Mouse (Mus musculus): ENCODE measurements around the gene Mical2.

Gene Mical2

GRCm38 (mm10) chr7:112353939-112354338, 128.3 kb downstream of the Mical2 start:
- DNase-seq (ENCODE audit: low spot score in 2 of 2): no peak

- peak in 1 of 2 experiments; percentile 38 for DNase-seq (ENCODE audit: low spot score in 2 of 2)
These were observed 128.9 kb downstream of the Mical2 start for GRCm38 (mm10) chr7:112354503-112354951.

- DNase-seq (ENCODE audit: low spot score in 2 of 2): no peak
These were observed 133.9 kb downstream of the Mical2 start for GRCm38 (mm10) chr7:112359594-112359993.

GRCm38 (mm10) chr7:112362574-112363200, 137.0 kb downstream of the Mical2 start:
- DNase-seq (ENCODE audit: low spot score in 2 of 2): no peak

DNA sequence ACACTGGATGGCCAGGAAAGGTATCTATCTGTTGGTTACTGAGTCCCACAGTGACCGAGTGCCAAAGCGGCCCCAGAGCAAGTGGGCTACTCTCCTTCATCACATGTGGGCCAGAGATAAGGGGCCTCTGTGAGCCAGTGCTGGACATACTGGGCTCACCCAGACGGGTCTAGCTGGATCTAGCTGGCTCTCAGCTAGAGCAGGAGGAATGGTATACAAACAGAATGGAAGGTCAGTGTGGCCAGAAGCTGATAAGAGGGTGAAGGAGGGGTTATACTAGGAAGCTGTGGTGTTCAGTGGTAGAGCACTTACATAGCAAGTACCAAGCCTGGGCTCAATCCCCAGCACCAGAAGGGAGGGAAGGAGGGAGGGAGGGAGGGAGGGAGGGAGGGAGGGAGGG, 140.2 kb downstream of the Mical2 start:
- no peak for DNase-seq (ENCODE audit: low spot score in 2 of 2)

DNA sequence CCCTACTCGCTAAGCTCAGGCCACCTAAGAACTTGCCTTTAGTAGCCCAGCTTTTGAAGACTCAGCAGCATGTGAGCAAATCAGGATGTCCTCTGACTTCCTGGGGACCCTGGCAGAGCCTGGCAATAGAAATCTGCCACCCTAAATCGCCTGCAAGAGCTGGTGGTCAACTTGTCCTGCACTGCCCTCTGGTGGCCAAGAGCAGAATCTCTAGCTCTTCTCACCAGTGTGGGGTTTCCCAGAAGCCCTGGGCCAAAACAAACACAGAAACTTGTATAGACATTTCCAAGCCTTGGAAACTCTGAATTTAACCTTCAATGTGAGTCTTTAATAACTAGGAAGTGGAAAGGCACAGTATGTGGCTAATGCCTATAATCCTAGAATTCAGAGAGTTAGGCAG, 143.4 kb downstream of the Mical2 start:
- DNase-seq (ENCODE audit: low spot score in 2 of 2): peak; percentile 68 to 83

GRCm38 (mm10) chr7:112369977-112370376, 144.3 kb downstream of the Mical2 start:
- DNase-seq (ENCODE audit: low spot score in 2 of 2): no peak

- DNase-seq (ENCODE audit: low spot score in 2 of 2): no peak
These were observed 145.7 kb downstream of the Mical2 start for GRCm38 (mm10) chr7:112371387-112371786.

DNA sequence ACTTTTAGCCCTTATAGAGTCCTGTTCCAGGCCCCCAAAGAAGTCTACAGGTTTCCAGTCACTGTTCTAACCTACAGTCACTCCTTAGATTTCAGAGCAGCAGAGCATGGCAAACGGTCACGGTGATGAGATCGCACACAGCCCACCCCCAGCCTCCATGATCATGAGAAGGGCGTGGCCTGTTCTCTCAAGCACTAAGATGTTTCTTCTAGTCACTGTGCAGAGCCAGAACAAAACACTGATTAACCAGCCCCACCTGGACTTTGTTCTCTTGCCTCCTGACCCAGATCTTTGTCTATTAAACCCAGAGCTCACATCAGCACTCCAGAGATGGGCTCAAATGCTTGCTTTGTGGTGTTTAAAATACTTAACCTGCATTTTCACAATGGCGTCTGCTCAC, 148.4 kb downstream of the Mical2 start:
- no peak for DNase-seq (ENCODE audit: low spot score in 2 of 2)

GRCm38 (mm10) chr7:112375062-112375461, 149.4 kb downstream of the Mical2 start:
- no peak for DNase-seq (ENCODE audit: low spot score in 2 of 2)

DNA sequence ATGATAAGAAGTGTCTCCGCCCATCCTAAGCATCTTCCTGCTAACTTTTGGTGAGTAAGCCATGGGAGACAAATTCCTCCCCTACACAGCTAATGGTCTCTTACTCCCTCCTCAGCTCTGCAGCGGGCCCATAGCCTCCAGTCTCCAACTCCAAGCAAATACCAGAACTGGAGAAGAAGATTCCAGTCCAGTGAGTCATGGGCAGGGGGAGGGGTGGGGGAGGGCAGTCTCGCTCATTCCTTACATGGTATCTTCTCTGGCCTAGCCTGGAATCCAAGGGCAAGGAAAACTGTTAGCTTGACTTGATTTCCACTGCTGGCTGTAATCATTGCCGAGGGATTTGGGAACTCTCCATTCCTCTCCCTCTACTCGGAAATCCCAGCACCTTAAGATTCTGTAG, 150.2 kb downstream of the Mical2 start:
- no peak for DNase-seq (ENCODE audit: low spot score in 2 of 2)

- DNase-seq (ENCODE audit: low spot score in 2 of 2): no peak
These were observed 151.0 kb downstream of the Mical2 start for GRCm38 (mm10) chr7:112376611-112377010.

GRCm38 (mm10) chr7:112377314-112377713, 151.7 kb downstream of the Mical2 start:
- DNase-seq (ENCODE audit: low spot score in 2 of 2): peak; percentile 46 to 61

DNA sequence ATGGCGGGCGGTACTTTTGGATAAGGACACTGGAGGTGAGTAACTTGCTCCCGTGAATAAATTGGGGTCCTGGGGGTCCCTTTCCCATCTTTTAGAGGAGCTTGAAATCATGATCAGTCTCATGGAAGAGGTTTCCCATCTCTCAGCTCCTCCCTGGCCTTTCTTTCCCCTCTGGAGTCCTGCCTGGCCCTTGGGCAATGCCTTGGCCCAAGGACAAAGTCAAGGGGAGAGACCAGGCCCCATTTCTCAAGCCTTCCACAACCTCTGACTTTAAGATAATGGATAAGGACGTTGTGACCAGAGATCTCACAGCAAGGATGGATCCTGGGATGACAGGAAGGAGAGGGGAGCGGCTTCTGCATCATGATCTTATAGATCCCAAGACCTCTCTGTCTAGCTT, 152.4 kb downstream of the Mical2 start:
- no peak for DNase-seq (ENCODE audit: low spot score in 2 of 2)

- peak; percentile 42 to 46 for DNase-seq (ENCODE audit: low spot score in 2 of 2)
These were observed 152.8 kb downstream of the Mical2 start for GRCm38 (mm10) chr7:112378476-112378875.

GRCm38 (mm10) chr7:112386521-112386920, 160.9 kb downstream of the Mical2 start:
- DNase-seq (ENCODE audit: low spot score in 2 of 2): no peak

GRCm38 (mm10) chr7:112387876-112388275, 162.2 kb downstream of the Mical2 start:
- no peak for DNase-seq (ENCODE audit: low spot score in 2 of 2)

- no peak for DNase-seq (ENCODE audit: low spot score in 2 of 2)
These were observed 162.8 kb downstream of the Mical2 start for GRCm38 (mm10) chr7:112388363-112388875.

DNA sequence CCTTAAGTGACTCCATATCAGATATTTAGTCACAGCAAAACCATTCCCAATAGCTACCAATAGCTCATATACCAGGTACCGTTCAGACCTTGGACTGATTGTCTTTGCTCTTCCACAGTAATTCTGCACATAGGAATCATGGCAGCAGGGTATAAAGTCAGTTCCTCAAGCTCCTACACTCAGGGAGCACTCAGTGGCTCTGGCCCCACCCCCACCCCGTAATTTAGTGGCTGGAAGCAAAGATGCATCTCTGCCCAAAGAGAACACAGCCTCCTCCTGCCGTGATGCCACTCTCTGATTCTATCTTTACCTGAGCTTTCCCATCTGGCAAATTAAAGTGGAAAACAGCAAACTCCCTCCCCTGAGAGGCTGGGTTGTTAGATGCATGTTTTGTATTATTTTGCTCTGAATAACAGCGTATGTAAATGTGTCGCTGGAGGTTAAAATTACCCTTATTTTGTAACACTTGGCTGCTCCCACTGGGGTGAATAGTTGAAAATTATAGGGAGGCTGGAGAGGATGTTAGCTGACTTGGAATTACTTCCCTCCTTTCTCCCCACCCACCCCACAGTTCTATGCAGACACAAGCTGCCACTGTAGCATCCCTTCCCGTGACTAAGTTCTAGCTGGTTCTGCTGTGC, 164.1 kb downstream of the Mical2 start:
- no peak for DNase-seq (ENCODE audit: low spot score in 2 of 2)

DNA sequence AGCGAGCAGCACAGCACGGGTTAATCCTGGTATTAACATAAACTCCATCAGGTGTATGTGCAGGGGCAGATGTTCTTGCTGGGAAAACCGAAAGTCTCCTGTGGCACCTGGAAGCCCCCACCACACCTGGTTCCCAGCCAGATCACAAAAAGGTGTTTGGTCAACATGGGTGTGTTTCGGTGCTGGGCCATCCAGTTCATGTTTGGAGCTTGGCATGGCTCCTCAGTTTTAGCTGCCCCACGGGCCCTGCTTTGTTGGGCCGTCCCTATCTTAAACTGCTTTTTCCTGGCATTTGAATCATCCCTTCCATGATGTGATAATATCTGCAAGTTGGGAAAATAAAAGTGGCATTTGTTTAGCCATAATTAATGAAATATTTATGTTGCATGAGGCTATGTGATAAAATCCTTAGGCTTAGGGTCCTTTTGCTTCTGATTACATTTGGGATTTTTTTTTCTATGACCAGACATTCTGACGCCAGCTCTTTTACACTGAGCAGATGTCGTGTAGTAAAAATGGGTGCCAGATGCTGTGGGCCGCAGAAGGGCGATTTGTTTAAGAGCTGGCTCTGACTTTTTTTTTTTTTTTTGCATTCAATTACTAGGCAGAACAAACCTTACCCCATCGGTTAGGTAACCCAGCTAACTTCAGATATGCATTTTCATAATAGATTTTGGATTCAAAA, 164.7 kb downstream of the Mical2 start:
- no peak for DNase-seq (ENCODE audit: low spot score in 2 of 2)

DNA sequence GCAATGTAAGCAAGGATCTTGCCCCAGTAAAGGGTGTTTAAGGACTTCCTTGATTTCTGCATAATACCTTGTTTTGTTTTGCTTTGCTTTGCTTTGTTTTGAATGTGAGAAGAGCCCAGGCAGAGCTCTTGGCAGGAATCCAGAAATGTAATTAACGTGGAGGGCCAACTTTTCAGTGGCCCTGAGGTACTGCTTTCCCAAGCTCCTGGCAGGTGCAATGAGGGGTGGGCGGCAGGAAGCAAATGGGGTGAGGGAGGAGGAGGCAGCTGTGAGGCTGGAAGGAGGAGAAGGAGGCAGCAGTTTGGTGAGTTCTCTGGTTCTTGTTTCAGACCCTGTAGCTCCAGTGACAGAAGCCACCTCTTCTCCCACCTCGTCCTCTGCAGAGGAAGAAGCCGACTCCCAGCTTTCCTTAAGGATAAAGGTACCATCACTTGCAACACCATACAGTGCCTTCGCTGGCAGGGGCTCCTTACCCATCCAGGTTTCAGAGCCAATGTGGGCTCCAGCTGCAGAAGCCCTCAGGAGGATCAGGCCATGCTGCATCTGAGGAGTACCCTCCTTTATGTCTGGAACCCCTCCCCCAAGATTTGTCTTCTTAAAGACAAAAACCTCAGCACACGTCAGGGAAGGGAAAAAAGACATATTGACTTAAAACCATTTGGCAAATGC, 165.4 kb downstream of the Mical2 start:
- no peak for DNase-seq (ENCODE audit: low spot score in 2 of 2)

DNA sequence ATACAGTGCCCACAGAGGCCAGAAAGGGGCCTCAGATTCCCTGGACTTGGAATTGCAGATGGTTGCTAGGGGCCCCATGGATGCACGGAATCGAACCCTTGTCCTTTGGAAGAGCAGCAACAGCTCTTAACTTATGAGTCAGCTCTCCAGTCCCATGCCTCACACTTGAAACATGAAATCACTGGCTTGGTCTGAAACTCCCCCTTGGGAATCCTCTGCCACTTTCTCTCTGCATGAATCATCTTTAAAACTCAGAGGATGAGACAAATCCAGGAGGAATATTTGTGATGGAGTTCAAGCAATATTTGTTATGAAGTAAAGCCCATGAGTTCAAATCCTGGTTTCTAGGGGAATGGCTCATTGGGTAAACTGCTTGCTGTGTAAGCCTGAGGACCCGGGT, 172.1 kb downstream of the Mical2 start:
- no peak for DNase-seq (ENCODE audit: low spot score in 2 of 2)
